Comparison of ENCODE assay signal across 9 mouse cellular contexts in genomic region chr9:58139947-58140346, GRCm38 (mm10). TPM values are rescaled to one million over a fixed set of nuclear protein-coding genes. Genes with fewer than 3 reads are reported as not detected.
DNase-seq lines count a peak whose midpoint lies in the region; ATAC-seq lines count a peak whose summit lies in the region.
"Had no signal": no experiment of that assay in that cellular context is flagged by ENCODE, and none has a peak within 500 bp of the region (broad histone marks: within the 10 kb centered on the region; RNA-seq: fewer than 3 reads in every experiment).

No protein-coding gene starts in this region.

- DNase-seq in forebrain, embryonic 10.5 days (ENCODE audit: extremely low spot score, low spot score), result no peak
- DNase-seq in forebrain, embryonic 11.5 days (ENCODE audit: low spot score), result no peak
- DNase-seq in testis, postnatal 14 days (ENCODE audit: low spot score), result peak; percentile 25
- no peak for DNase-seq in testis, postnatal 10 days (ENCODE audit: low spot score)
- DNase-seq in kidney, adult 9 months, result peak; percentile 38
- DNase-seq in lung, postnatal 4 days, result peak; percentile 67 to 77
- DNase-seq in gastrocnemius, postnatal 25 days, result no peak

- H3K27ac ChIP-seq in forebrain, embryonic 10.5 days, result peak overlapping the region; percentile 37
- H3K27ac ChIP-seq in forebrain, embryonic 11.5 days (ENCODE audit: low read depth, low read length), result no peak overlapping the region
- H3K27ac ChIP-seq: limb, embryonic 12.5 days had no signal

- no peak overlapping the region for H3K9ac ChIP-seq in forebrain, embryonic 11.5 days (ENCODE audit: low read length)
- H3K9ac ChIP-seq: limb, embryonic 12.5 days had no signal

- H3K4me2 ChIP-seq in forebrain, embryonic 11.5 days (ENCODE audit: low read depth, low read length, severe bottlenecking), result no peak overlapping the region
- H3K4me2 ChIP-seq: limb, embryonic 12.5 days had no signal

- H3K36me3 ChIP-seq in forebrain, embryonic 10.5 days (replicated peaks), result peaks cover 43% of the 10 kb centered on the region
- no peaks in the 10 kb centered on the region for H3K36me3 ChIP-seq in forebrain, embryonic 11.5 days (ENCODE audit: control insufficient read depth, insufficient read depth, low read length)

- ATAC-seq in forebrain, embryonic 11.5 days (replicated peaks; ENCODE audit: low FRiP score), result no peak
- no peak for ATAC-seq in cerebellum, adult (ENCODE audit: insufficient number of reproducible peaks, low FRiP score, low TSS enrichment)

- WGBS in forebrain, embryonic 10.5 days, result 62% methylated on average over 6 of the region's 6 CpGs
- 53% methylated on average over 6 of the region's 6 CpGs for WGBS in forebrain, embryonic 11.5 days

- H3K4me1 ChIP-seq in forebrain, embryonic 10.5 days, result peaks cover 88% of the 10 kb centered on the region
- H3K4me1 ChIP-seq in forebrain, embryonic 11.5 days (replicated peaks; ENCODE audit: control insufficient read depth, insufficient read depth, low read length), result peaks cover 15% of the 10 kb centered on the region; the same call in 1 of the 2 replicates

- no peak overlapping the region for H3K4me3 ChIP-seq in forebrain, embryonic 10.5 days
- H3K4me3 ChIP-seq in forebrain, embryonic 11.5 days (ENCODE audit: low read depth, low read length), result no peak overlapping the region
- H3K4me3 ChIP-seq: limb, embryonic 12.5 days had no signal

- H3K27me3 ChIP-seq in forebrain, embryonic 10.5 days (ENCODE audit: poor library complexity, severe bottlenecking), result 0 out of 2 replicates have a peak, but pooled peaks cover 7% of the 10 kb centered on the region
- H3K27me3 ChIP-seq in forebrain, embryonic 11.5 days (ENCODE audit: control insufficient read depth, insufficient read depth, low read length), result no peaks in the 10 kb centered on the region
- H3K27me3 ChIP-seq: limb, embryonic 12.5 days had no signal

- H3K9me3 ChIP-seq in forebrain, embryonic 10.5 days, result no peaks in the 10 kb centered on the region
- H3K9me3 ChIP-seq in forebrain, embryonic 11.5 days (ENCODE audit: control insufficient read depth, low read length), result no peaks in the 10 kb centered on the region
- H3K9me3 ChIP-seq: limb, embryonic 12.5 days had no signal

RNA-seq across cellular contexts. Expression of gene Ccdc33, which starts 21.3 kb away (rescaled TPM):
- polyA plus RNA-seq in forebrain, embryonic 10.5 days (2016; fragmentation: Nextera tagmentation; extraction: Ambion mirVana), result 0.36 and 0.90 TPM in 2 replicates
- 0.88 and 1.1 TPM in 2 replicates for polyA plus RNA-seq in forebrain, embryonic 11.5 days (2014; fragmentation: Nextera tagmentation; extraction: Ambion mirVana)
- total RNA-seq in gastrocnemius, postnatal 25 days (2021), result not detected

Comparison
In these comparisons a context has a peak if more than half of its experiments do, and no peak if none do; other contexts are left out.
1. DNase-seq: peak in testis, postnatal 14 days (single experiment), kidney, adult 9 months (single experiment) and lung, postnatal 4 days (2 of 2); none in forebrain, embryonic 10.5 days (single experiment), forebrain, embryonic 11.5 days (single experiment), testis, postnatal 10 days (single experiment) and gastrocnemius, postnatal 25 days (single experiment).